Mouse (Mus musculus): ENCODE results near the gene Traf7. TPM values are rescaled to one million over a fixed set of nuclear protein-coding genes. Genes with fewer than 3 reads are reported as not detected.
A peak's percentile ranks its signal among the peaks of the same experiment; 100 is the strongest.

Traf7 gene
- polyA plus RNA-seq, 1 experiment from 2014 or later, result 59.2 TPM

GRCm38 (mm10) chr17:24507129-24507664 lies 20.5 kb downstream of the Traf7 start:
- Histone ChIP-seq H3K9me3 (replicated peaks) (no peaks in the 10 kb centered on the region), H3K27me3 (peaks cover 16% of the 10 kb centered on the region), H3K4me2 (peak overlapping the region; percentile 70), H3K36me3 (peaks cover 43% of the 10 kb centered on the region), H3K4me3 (peak overlapping the region; percentile 33; the same call in 1 of the 2 replicates), H3K4me1 (replicated peaks) (peaks cover 12% of the 10 kb centered on the region), H3K9ac (no peak overlapping the region), H3K27ac (no peak overlapping the region)
- 35% methylated on average over 19 of the region's 19 CpGs for WGBS
- 0 out of 2 replicates have a peak, but pooled peaks have one; percentile 3 for ATAC-seq (replicated peaks; ENCODE audit: insufficient number of reproducible peaks, insufficient read depth, low FRiP score, low read depth)

- peak overlapping the region; percentile 33 for H3K4me3 ChIP-seq
- no peak overlapping the region for H3K27ac ChIP-seq
- H3K9me3 ChIP-seq (replicated peaks), result no peaks in the 10 kb centered on the region
- peaks cover 37% of the 10 kb centered on the region for H3K36me3 ChIP-seq
- H3K9ac ChIP-seq, result peak overlapping the region; percentile 52
- H3K4me1 ChIP-seq (replicated peaks), result peaks cover 12% of the 10 kb centered on the region
- peak overlapping the region; percentile 70 for H3K4me2 ChIP-seq
- peak; percentile 15; the same call in 1 of the 2 replicates for ATAC-seq (replicated peaks; ENCODE audit: insufficient number of reproducible peaks, insufficient read depth, low FRiP score, low read depth)
- WGBS, result 21% methylated on average over 36 of the region's 36 CpGs
- peaks cover 16% of the 10 kb centered on the region for H3K27me3 ChIP-seq
Observed at GRCm38 (mm10) chr17:24506332-24507070, 21.2 kb downstream of the Traf7 start.

- H3K27me3 ChIP-seq, result peaks cover 16% of the 10 kb centered on the region
- ATAC-seq (replicated peaks; ENCODE audit: insufficient number of reproducible peaks, insufficient read depth, low FRiP score, low read depth), result no peak
- WGBS, result 88% methylated on average over 30 of the region's 30 CpGs
Observed at GRCm38 (mm10) chr17:24505286-24505955, 22.3 kb downstream of the Traf7 start.

DNA sequence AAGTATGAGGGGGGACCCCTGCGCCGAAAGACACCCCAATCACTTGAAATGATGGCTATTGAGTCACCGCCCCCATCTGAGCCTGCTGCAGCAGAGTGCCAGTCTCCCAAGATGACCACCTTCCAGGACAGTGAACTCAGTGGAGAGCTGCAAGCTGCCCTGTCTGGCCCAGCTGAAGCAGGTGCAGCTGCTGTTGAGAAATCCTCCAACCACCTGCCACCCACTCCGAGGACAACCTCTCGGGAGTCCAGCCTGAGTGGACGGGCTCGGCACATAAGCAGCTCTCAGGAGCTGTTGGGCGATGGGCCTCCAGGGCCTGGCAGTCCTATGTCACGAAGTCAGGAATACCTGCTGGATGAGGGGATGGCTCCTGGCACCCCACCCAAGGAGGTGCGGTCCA lies 23.7 kb downstream of the Traf7 start:
- WGBS, result 87% methylated on average over 10 of the region's 10 CpGs
- Histone ChIP-seq H3K36me3 (peaks cover 14% of the 10 kb centered on the region), H3K4me3 (no peak overlapping the region), H3K27ac (no peak overlapping the region), H3K4me2 (no peak overlapping the region), H3K9me3 (replicated peaks) (no peaks in the 10 kb centered on the region), H3K4me1 (replicated peaks) (peaks cover 12% of the 10 kb centered on the region), H3K9ac (no peak overlapping the region), H3K27me3 (peaks cover 16% of the 10 kb centered on the region)
- no peak for ATAC-seq (replicated peaks; ENCODE audit: insufficient number of reproducible peaks, insufficient read depth, low FRiP score, low read depth)

More at GRCm38 (mm10) chr17:24505286-24505955, 22.3 kb downstream of the Traf7 start:
- no peak overlapping the region for H3K27ac ChIP-seq
- H3K4me1 ChIP-seq (replicated peaks), result peaks cover 12% of the 10 kb centered on the region
- no peak overlapping the region for H3K9ac ChIP-seq
- no peak overlapping the region for H3K4me2 ChIP-seq
- peaks cover 27% of the 10 kb centered on the region for H3K36me3 ChIP-seq
- no peak overlapping the region for H3K4me3 ChIP-seq
- H3K9me3 ChIP-seq (replicated peaks), result no peaks in the 10 kb centered on the region

- peaks cover 9% of the 10 kb centered on the region for H3K4me1 ChIP-seq (replicated peaks)
- no peaks in the 10 kb centered on the region for H3K36me3 ChIP-seq
- no peak overlapping the region for H3K27ac ChIP-seq
- H3K4me2 ChIP-seq, result no peak overlapping the region
- H3K27me3 ChIP-seq, result peaks cover 14% of the 10 kb centered on the region
- H3K9ac ChIP-seq, result no peak overlapping the region
- no peak overlapping the region for H3K4me3 ChIP-seq
- ATAC-seq (replicated peaks; ENCODE audit: insufficient number of reproducible peaks, insufficient read depth, low FRiP score, low read depth), result no peak
- no peaks in the 10 kb centered on the region for H3K9me3 ChIP-seq (replicated peaks)
- WGBS, result 40% methylated on average over 11 of the region's 11 CpGs
Observed at GRCm38 (mm10) chr17:24502208-24502607, 25.5 kb downstream of the Traf7 start.

DNA sequence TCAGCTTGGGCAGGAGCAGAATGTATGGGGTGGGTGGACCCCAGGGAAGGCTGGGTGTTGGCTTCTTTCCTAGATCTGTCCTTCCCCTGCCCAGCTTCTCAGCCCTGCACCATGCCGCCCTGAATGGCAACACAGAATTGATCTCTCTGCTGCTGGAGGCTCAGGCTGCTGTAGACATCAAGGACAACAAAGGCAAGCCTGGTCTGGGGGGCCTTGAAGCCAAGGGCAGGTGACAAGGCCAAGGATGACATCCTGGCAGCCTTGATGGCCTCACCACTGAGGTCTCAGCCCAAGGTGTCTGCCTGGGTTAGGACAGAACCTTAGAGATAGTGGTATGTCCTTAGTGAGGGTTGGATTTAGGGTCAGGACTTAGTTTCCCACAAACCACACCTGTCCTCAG lies 31.7 kb downstream of the Traf7 start:
- 77% methylated on average over 1 of the region's 1 CpGs for WGBS
- no peak for ATAC-seq (replicated peaks; ENCODE audit: insufficient number of reproducible peaks, insufficient read depth, low FRiP score, low read depth)
- Histone ChIP-seq H3K27ac (no peak overlapping the region), H3K4me2 (no peak overlapping the region), H3K9me3 (replicated peaks) (no peaks in the 10 kb centered on the region), H3K4me1 (replicated peaks) (no peaks in the 10 kb centered on the region), H3K4me3 (no peak overlapping the region), H3K9ac (no peak overlapping the region), H3K36me3 (no peaks in the 10 kb centered on the region), H3K27me3 (peaks cover 14% of the 10 kb centered on the region)

DNA sequence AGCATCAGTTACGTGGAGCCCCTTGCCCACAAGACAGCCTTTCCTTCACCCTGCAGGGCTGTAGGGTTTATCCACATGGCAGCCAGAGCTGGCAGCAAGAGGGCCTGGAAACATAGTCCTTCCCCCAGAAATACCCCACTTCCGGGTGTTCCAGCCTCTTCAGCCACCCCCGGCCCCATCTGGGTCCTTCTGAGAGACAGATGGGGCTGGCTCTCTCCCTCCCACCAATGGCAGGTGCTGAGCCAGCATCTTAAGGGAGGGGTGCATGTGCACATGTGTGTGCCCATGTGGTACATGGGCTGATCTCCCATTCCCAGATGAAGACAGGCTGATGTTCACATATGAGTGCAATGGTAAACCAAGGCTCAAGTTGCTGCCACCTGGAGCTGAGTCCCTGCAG lies 32.3 kb downstream of the Traf7 start:
- no peak for ATAC-seq (replicated peaks; ENCODE audit: insufficient number of reproducible peaks, insufficient read depth, low FRiP score, low read depth)
- H3K4me3 ChIP-seq, result no peak overlapping the region
- no peaks in the 10 kb centered on the region for H3K9me3 ChIP-seq (replicated peaks)
- H3K4me2 ChIP-seq, result no peak overlapping the region
- H3K27ac ChIP-seq, result no peak overlapping the region
- H3K4me1 ChIP-seq (replicated peaks), result no peaks in the 10 kb centered on the region
- no peaks in the 10 kb centered on the region for H3K36me3 ChIP-seq
- H3K27me3 ChIP-seq, result peaks cover 20% of the 10 kb centered on the region
- no peak overlapping the region for H3K9ac ChIP-seq
- WGBS, result 68% methylated on average over 3 of the region's 3 CpGs

DNA sequence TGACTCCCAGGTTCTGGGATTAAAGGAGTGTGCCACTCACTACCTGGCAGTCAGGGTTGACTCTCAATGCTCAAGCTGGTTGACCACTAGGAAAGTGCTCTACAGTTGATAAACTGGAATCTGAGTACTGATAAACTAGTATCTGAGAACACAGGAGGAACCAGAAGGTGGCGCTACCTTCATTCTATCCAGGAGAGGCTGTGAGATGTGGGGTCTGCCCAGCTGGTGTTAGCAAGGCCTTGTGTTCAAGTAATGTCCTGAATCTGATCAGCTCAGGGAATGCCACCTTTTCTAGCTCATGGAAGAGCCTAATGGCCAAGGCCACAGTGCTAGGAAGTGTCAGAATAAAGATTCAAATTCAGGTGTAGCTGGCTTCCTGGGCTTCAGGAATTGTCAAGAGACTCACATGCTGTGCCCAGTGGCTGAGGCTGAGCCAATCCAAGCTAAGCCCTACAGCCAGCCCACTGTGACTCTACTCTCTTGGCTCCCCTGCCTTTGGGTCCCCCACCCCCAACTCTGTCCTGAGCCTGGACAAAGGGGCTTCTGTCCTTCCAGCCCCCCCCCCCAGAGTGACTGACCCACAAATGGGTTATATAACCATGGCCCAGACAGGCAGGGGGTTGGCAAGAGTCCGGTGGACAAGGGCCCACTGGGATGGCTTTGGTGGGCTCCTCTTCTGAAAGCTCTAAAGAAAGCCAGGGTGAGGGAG lies 33.0 kb downstream of the Traf7 start:
- H3K9ac ChIP-seq, result no peak overlapping the region
- no peaks in the 10 kb centered on the region for H3K4me1 ChIP-seq (replicated peaks)
- WGBS, result 46% methylated on average over 2 of the region's 2 CpGs
- no peaks in the 10 kb centered on the region for H3K9me3 ChIP-seq (replicated peaks)
- no peak for ATAC-seq (replicated peaks; ENCODE audit: insufficient number of reproducible peaks, insufficient read depth, low FRiP score, low read depth)
- H3K27ac ChIP-seq, result no peak overlapping the region
- no peaks in the 10 kb centered on the region for H3K36me3 ChIP-seq
- H3K4me3 ChIP-seq, result no peak overlapping the region
- H3K4me2 ChIP-seq, result no peak overlapping the region
- H3K27me3 ChIP-seq, result peaks cover 27% of the 10 kb centered on the region

DNA sequence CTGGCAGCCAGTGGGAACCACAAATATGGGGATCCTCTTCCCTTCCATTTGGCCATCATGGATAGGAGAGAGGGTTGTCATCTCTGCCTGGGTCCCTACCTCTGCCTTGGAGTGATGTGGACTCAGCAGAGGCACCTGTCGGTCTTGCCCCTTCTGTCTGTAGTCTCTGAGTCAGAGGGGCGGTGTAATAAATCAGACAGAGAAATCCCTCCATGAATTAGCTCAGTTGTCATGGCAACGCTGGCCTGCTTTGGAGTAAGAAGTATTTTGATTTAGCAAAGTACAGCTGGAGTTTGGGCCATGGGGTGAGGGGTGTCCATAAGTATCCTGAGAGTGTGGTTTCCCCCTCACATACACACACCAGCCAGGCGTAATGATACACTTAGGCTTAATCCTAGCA lies 37.3 kb downstream of the Traf7 start:
- WGBS, result 88% methylated on average over 4 of the region's 4 CpGs
- Histone ChIP-seq H3K4me2 (no peak overlapping the region), H3K4me1 (replicated peaks) (peaks cover 18% of the 10 kb centered on the region), H3K36me3 (no peaks in the 10 kb centered on the region), H3K4me3 (no peak overlapping the region), H3K9ac (no peak overlapping the region), H3K27me3 (peaks cover 66% of the 10 kb centered on the region), H3K27ac (no peak overlapping the region), H3K9me3 (replicated peaks) (no peaks in the 10 kb centered on the region)
- no peak for ATAC-seq (replicated peaks; ENCODE audit: insufficient number of reproducible peaks, insufficient read depth, low FRiP score, low read depth)

DNA sequence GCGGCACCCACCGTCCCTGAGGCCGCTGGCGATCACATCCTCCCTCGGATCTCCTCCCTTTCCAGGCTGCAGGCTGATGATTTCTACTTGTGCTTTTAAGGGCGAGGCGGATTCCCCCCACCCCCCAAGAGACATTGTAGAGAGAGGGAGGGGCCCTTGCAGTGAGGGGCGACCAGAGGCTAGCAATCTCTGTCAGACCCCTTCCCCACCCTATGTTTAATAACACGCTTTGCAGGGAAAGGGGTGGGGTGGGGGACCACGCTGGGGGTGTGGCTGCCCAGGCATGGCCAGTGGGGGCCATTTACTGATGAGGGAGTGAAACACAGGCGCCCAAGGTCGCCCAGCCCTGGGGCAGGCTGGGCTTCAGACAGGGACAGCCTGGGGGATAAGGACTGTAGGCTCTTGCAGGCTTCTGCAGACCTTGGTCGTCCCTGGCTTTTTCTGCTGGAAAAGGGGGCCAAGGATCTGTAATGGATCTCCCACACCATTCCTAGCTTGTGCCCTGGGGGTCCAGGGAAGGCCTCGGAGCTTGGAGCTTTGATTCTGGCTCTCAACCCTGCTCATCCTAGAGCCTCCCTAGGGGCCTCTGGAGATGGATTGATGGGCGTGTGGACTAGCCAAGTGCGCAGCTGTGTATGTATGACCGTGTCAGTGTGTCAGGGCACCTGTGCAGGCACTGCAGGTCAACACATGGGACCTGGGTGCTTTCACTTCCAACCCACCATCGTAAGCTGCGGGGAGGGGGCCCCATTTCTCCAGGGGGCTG lies 38.3 kb downstream of the Traf7 start:
- no peak for ATAC-seq (replicated peaks; ENCODE audit: insufficient number of reproducible peaks, insufficient read depth, low FRiP score, low read depth)
- 27% methylated on average over 19 of the region's 19 CpGs for WGBS
- peaks cover 69% of the 10 kb centered on the region for H3K27me3 ChIP-seq
- H3K9ac ChIP-seq, result peak overlapping the region; percentile 68
- H3K36me3 ChIP-seq, result no peaks in the 10 kb centered on the region
- H3K9me3 ChIP-seq (replicated peaks), result no peaks in the 10 kb centered on the region
- H3K4me1 ChIP-seq (replicated peaks), result peaks cover 21% of the 10 kb centered on the region
- H3K27ac ChIP-seq, result no peak overlapping the region
- peak overlapping the region; percentile 98 for H3K4me2 ChIP-seq
- H3K4me3 ChIP-seq, result peak overlapping the region; percentile 72
